Mouse (Mus musculus) C2C12 (cell line): ENCODE measurements around the gene Gigyf1. TPM values are rescaled to one million over a fixed set of nuclear protein-coding genes. Genes with fewer than 3 reads are reported as not detected.

Source experiments
- H3K27me3 ChIP-seq: one replicate; pipeline ENCODE4 v1.6.1; 2011; ENCODE audit not compliant: control insufficient read depth, insufficient read depth, insufficient read length
- H3K36me3 ChIP-seq: one replicate; pipeline ENCODE4 v1.6.1; 2011; ENCODE audit not compliant: control insufficient read depth, insufficient read depth
- H3K4me3 ChIP-seq: one replicate; pipeline ENCODE4 v1.5.1; 2011; ENCODE audit warnings: mild to moderate bottlenecking, control low read depth; ENCODE audit not compliant: poor library complexity, insufficient read depth, severe bottlenecking
- H3K79me2 ChIP-seq: one replicate; pipeline ENCODE4 v1.6.1; 2011; ENCODE audit not compliant: control insufficient read depth, insufficient read depth
- H3K79me3 ChIP-seq: one replicate; pipeline ENCODE4 v1.6.1; 2011; ENCODE audit warnings: low read depth, control low read depth
- H3ac ChIP-seq: one replicate; pipeline ENCODE3; 2011; ENCODE audit warnings: low read depth; ENCODE audit not compliant: control insufficient read depth, insufficient read length
- CEBPB ChIP-seq: IDR thresholded peaks from one replicate; pipeline ENCODE4 v1.6.1; 2011; ENCODE audit warnings: low read depth, mild to moderate bottlenecking, control low read depth, moderate library complexity
- CTCF ChIP-seq: IDR thresholded peaks from one replicate; pipeline ENCODE4 v1.5.1; 2011; ENCODE audit not compliant: control insufficient read depth, insufficient read depth, insufficient read length
- FOSL1 ChIP-seq: IDR thresholded peaks from one replicate; pipeline ENCODE4 v1.8.0; 2011; ENCODE audit warnings: mild to moderate bottlenecking, low read length; ENCODE audit not compliant: poor library complexity, insufficient read depth, severe bottlenecking
- MAX ChIP-seq: IDR thresholded peaks from one replicate; pipeline ENCODE4 v1.6.1; 2011; ENCODE audit warnings: mild to moderate bottlenecking, control low read depth
- MYOD1 ChIP-seq: IDR thresholded peaks from one replicate; pipeline ENCODE4 v1.6.1; 2011; ENCODE audit warnings: low read depth; ENCODE audit not compliant: control insufficient read depth, insufficient read length
- MYOG ChIP-seq: IDR thresholded peaks from one replicate; pipeline ENCODE4 v1.6.1; 2011; ENCODE audit not compliant: control insufficient read depth, insufficient read length; ENCODE audit errors: extremely low read depth
- USF1 ChIP-seq: IDR thresholded peaks from one replicate; pipeline ENCODE4 v1.6.1; 2011; ENCODE audit warnings: low read depth, mild to moderate bottlenecking, control low read depth, moderate library complexity
- polyA plus RNA-seq: library from polyadenylated mRNA; unstranded; fragments of >200 nt; fragmentation: generic; extraction: Trizol; gene quantifications from one replicate; pipeline ENCODE4 v1.2.1, GENCODE M21; 2012; ENCODE audit warnings: missing spikeins

The Gigyf1 gene
- polyA plus RNA-seq, 1 experiment = 6.9 TPM

GRCm38 (mm10) chr5:137500186-137500585, 18.2 kb upstream of the Gigyf1 start:
- Histone ChIP-seq H3K4me3 (no peak overlapping the region), H3K79me3 (peaks cover 4% of the 10 kb centered on the region), H3K79me2 (peaks cover 11% of the 10 kb centered on the region), H3K36me3 (peaks cover 8% of the 10 kb centered on the region), H3ac (no peak overlapping the region), H3K27me3 (peaks cover 12% of the 10 kb centered on the region)
- no peak for TF ChIP-seq MYOG
- TF ChIP-seq FOSL1 = no peak
- no peak for TF ChIP-seq MYOD1
- TF ChIP-seq USF1 = no peak
- no peak for TF ChIP-seq CEBPB

GRCm38 (mm10) chr5:137501709-137502666, 16.4 kb upstream of the Gigyf1 start, which contains the start of gene Pop7:
TSS of gene Pop7 (minus strand) at chr5:137502518.
- Histone ChIP-seq H3K4me3 (peak within 1 kb of the TSS; percentile 47), H3K79me3 (peaks cover 4% of the 10 kb centered on the region), H3K36me3 (peaks cover 8% of the 10 kb centered on the region), H3ac (peak within 1 kb of the TSS; percentile 83), H3K79me2 (peaks cover 11% of the 10 kb centered on the region), H3K27me3 (peaks cover 5% of the 10 kb centered on the region)
- TF ChIP-seq FOSL1 (no peak), MYOG (no peak), CTCF (peak; percentile 57), USF1 (peak; percentile 98)

- peak overlapping the region; percentile 74 for H3ac ChIP-seq
- H3K27me3 ChIP-seq = no peaks in the 10 kb centered on the region
- H3K4me3 ChIP-seq = peak overlapping the region; percentile 47
- peaks cover 11% of the 10 kb centered on the region for H3K79me2 ChIP-seq
- TF ChIP-seq MYOD1 (no peak), CTCF (peak; percentile 77)
- H3K79me3 ChIP-seq = peaks cover 4% of the 10 kb centered on the region
- H3K36me3 ChIP-seq = peaks cover 8% of the 10 kb centered on the region
These were observed 15.7 kb upstream of the Gigyf1 start for GRCm38 (mm10) chr5:137502667-137503110.

- Histone ChIP-seq H3K36me3 (peaks cover 8% of the 10 kb centered on the region), H3K4me3 (no peak overlapping the region), H3K27me3 (no peaks in the 10 kb centered on the region), H3K79me2 (peaks cover 11% of the 10 kb centered on the region), H3ac (no peak overlapping the region), H3K79me3 (peaks cover 4% of the 10 kb centered on the region)
- TF ChIP-seq FOSL1 = no peak
- no peak for TF ChIP-seq USF1
- no peak for TF ChIP-seq MYOG
- no peak for TF ChIP-seq MYOD1
- no peak for TF ChIP-seq CEBPB
- TF ChIP-seq CTCF = no peak
- TF ChIP-seq MAX = no peak
These were observed 14.3 kb upstream of the Gigyf1 start for GRCm38 (mm10) chr5:137504041-137504440.

DNA sequence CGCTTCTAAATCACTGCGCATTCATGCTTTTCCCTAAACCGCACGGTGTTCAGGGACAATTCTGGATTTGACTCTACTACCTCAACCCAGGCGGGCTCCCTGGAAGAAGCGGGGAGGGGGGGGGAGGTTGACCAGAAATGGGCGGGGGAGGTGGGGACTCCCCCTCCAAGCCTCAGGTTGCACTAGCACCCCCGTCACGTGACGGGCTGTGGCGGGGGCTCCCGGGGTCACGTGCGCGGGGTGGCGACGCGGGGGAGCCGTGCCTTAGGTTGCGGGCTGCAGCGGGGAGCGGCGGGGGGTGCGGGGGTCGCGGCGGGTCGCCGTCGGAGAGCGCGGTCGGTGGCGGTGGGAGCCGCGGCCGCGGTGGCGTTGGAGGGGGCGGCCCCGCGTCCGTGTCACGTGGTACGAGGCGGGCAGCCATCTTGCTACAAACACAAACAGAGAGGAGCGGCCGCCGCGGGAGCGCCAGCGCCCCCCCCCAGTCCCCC, 8.3 kb upstream of the Gigyf1 start:
- Histone ChIP-seq H3K36me3 (no peaks in the 10 kb centered on the region), H3K79me2 (peaks cover 47% of the 10 kb centered on the region), H3K27me3 (no peaks in the 10 kb centered on the region), H3ac (peak overlapping the region; percentile 75), H3K4me3 (peak overlapping the region; percentile 60), H3K79me3 (peaks cover 35% of the 10 kb centered on the region)
- peak; percentile 82 for TF ChIP-seq USF1
- no peak for TF ChIP-seq MYOD1
- no peak for TF ChIP-seq FOSL1
- no peak for TF ChIP-seq CEBPB
